Comparison of ENCODE assay signal across 8 mouse cellular contexts in genomic region chr11:120349371-120349985, GRCm38 (mm10). TPM values are rescaled to one million over a fixed set of nuclear protein-coding genes. Genes with fewer than 3 reads are reported as not detected.
DNase-seq lines count a peak whose midpoint lies in the region; ATAC-seq and TF ChIP-seq lines count a peak whose summit lies in the region.

No protein-coding gene starts in this region.

- ATAC-seq in intestine, postnatal 0 days, result peak; percentile 2
- ATAC-seq in liver, postnatal 0 days, result peak; percentile 0; the same call in 1 of the 2 replicates
- ATAC-seq in stomach, postnatal 0 days (ENCODE audit: low FRiP score, low TSS enrichment), result peak; percentile 5

- no peak for TF ChIP-seq POLR2A in spleen, adult 2 months (IDR thresholded peaks at IDR 0.05; ENCODE audit: low read depth, low read length)

- peak overlapping the region; percentile 100 for H3K9ac ChIP-seq in intestine, postnatal 0 days (ENCODE audit: low read depth, low read length)
- peak overlapping the region; percentile 94 for H3K9ac ChIP-seq in liver, postnatal 0 days (replicated peaks)
- H3K9ac ChIP-seq in stomach, postnatal 0 days (ENCODE audit: low read length), result peak overlapping the region; percentile 100

- H3K27me3 ChIP-seq in spleen, adult 2 months (ENCODE audit: control insufficient read depth, insufficient read depth, low read length), result no peaks in the 10 kb centered on the region
- no peaks in the 10 kb centered on the region for H3K27me3 ChIP-seq in intestine, postnatal 0 days (replicated peaks; ENCODE audit: control insufficient read depth, insufficient read depth, low read length)
- no peaks in the 10 kb centered on the region for H3K27me3 ChIP-seq in liver, postnatal 0 days (ENCODE audit: insufficient read depth, low read length)
- no peaks in the 10 kb centered on the region for H3K27me3 ChIP-seq in stomach, postnatal 0 days (ENCODE audit: control insufficient read depth, insufficient read depth, low read length)

- DNase-seq in spleen, adult 2 months (ENCODE audit: low read depth in 1 of 2, low spot score in 2 of 2), result peak; percentile 26 to 41
- DNase-seq in spleen, adult 12 weeks (ENCODE audit: low spot score), result no peak
- DNase-seq in gastrocnemius, postnatal 14 days, result peak; percentile 33
- peak; percentile 56 for DNase-seq in liver, postnatal 0 days
- no peak for DNase-seq in stomach, postnatal 0 days (ENCODE audit: low spot score)
- no peak for DNase-seq in left cerebral cortex, postnatal 4 days

- WGBS in spleen, adult 2 months, result under 1% methylated on average over 16 of the region's 16 CpGs
- 3% methylated on average over 16 of the region's 16 CpGs for WGBS in intestine, postnatal 0 days
- under 1% methylated on average over 16 of the region's 16 CpGs for WGBS in liver, postnatal 0 days (ENCODE audit: insufficient replicate concordance)
- 3% methylated on average over 16 of the region's 16 CpGs for WGBS in stomach, postnatal 0 days

- no peaks in the 10 kb centered on the region; the same call in 1 of the 2 replicates for H3K4me1 ChIP-seq in spleen, adult 2 months (ENCODE audit: control insufficient read depth, insufficient read depth, insufficient read length)
- peaks cover 8% of the 10 kb centered on the region; the same call in 1 of the 2 replicates for H3K4me1 ChIP-seq in brown adipose tissue, adult 24 weeks (ENCODE audit: control insufficient read depth, insufficient read depth, insufficient read length, low read length)
- H3K4me1 ChIP-seq in intestine, postnatal 0 days (replicated peaks; ENCODE audit: control insufficient read depth, insufficient read depth, low read length), result no peaks in the 10 kb centered on the region; the same call in 1 of the 2 replicates
- H3K4me1 ChIP-seq in liver, postnatal 0 days (ENCODE audit: insufficient read depth), result peaks cover 46% of the 10 kb centered on the region
- peaks cover 11% of the 10 kb centered on the region for H3K4me1 ChIP-seq in stomach, postnatal 0 days (replicated peaks; ENCODE audit: control insufficient read depth, insufficient read depth)

- intact Hi-C loops in gastrocnemius, postnatal 14 days (cut with DNase I; ENCODE audit: low total_unique reads), result no loop called here
- intact Hi-C loops in left cerebral cortex, postnatal 4 days (cut with DNase I), result loop anchor here (5.0 kb wide), 1 partner anchor 112 kb away; no protein-coding TSS in a partner anchor

- peak overlapping the region; percentile 80 for H3K4me3 ChIP-seq in spleen, adult 2 months (ENCODE audit: extremely low read depth, insufficient read depth, insufficient read length)
- H3K4me3 ChIP-seq in brown adipose tissue, adult 24 weeks (ENCODE audit: insufficient read depth, low read depth, low read length), result peak overlapping the region; percentile 99
- peak overlapping the region; percentile 91 for H3K4me3 ChIP-seq in intestine, postnatal 0 days (ENCODE audit: low read depth, low read length)
- H3K4me3 ChIP-seq in liver, postnatal 0 days (ENCODE audit: low read depth, low read length), result peak overlapping the region; percentile 80
- H3K4me3 ChIP-seq in stomach, postnatal 0 days (ENCODE audit: low read depth, low read length), result peak overlapping the region; percentile 99

- H3K27ac ChIP-seq in spleen, adult 2 months (ENCODE audit: insufficient read depth, low read length), result peak overlapping the region; percentile 93
- H3K27ac ChIP-seq in brown adipose tissue, adult 24 weeks (replicated peaks; ENCODE audit: low read depth, low read length), result peak overlapping the region; percentile 100
- H3K27ac ChIP-seq in intestine, postnatal 0 days (ENCODE audit: low read depth, low read length), result peak overlapping the region; percentile 99
- peak overlapping the region; percentile 99 for H3K27ac ChIP-seq in liver, postnatal 0 days (ENCODE audit: low read depth)
- H3K27ac ChIP-seq in stomach, postnatal 0 days (replicated peaks), result peak overlapping the region; percentile 100

- peaks cover 13% of the 10 kb centered on the region for H3K36me3 ChIP-seq in spleen, adult 2 months (ENCODE audit: control insufficient read depth, insufficient read depth, low read length)
- peaks cover 14% of the 10 kb centered on the region for H3K36me3 ChIP-seq in intestine, postnatal 0 days (ENCODE audit: control insufficient read depth, insufficient read depth)
- H3K36me3 ChIP-seq in liver, postnatal 0 days (replicated peaks; ENCODE audit: insufficient read depth, low read length), result peaks cover 10% of the 10 kb centered on the region
- H3K36me3 ChIP-seq in stomach, postnatal 0 days (ENCODE audit: control insufficient read depth, insufficient read depth, low read length), result peaks cover 5% of the 10 kb centered on the region

- no peak for TF ChIP-seq EP300 in liver, postnatal 0 days (IDR thresholded peaks at IDR 0.05; ENCODE audit: low read depth)
- TF ChIP-seq EP300 in stomach, postnatal 0 days (optimal IDR thresholded peaks at IDR 0.05), result no peak

- TF ChIP-seq CTCF in spleen, adult 2 months (IDR thresholded peaks at IDR 0.05; ENCODE audit: extremely low read depth, insufficient read depth, insufficient read length, insufficient replicate concordance), result no peak
- no peak for TF ChIP-seq CTCF in intestine, postnatal 0 days (IDR thresholded peaks at IDR 0.05; ENCODE audit: low read depth)
- TF ChIP-seq CTCF in liver, postnatal 0 days (IDR thresholded peaks at IDR 0.05; ENCODE audit: low read depth), result no peak
- no peak for TF ChIP-seq CTCF in stomach, postnatal 0 days (IDR thresholded peaks at IDR 0.05; ENCODE audit: low read depth)

- H3K9me3 ChIP-seq in intestine, postnatal 0 days (ENCODE audit: control insufficient read depth), result no peaks in the 10 kb centered on the region
- H3K9me3 ChIP-seq in liver, postnatal 0 days (ENCODE audit: low read length), result no peaks in the 10 kb centered on the region
- H3K9me3 ChIP-seq in stomach, postnatal 0 days (ENCODE audit: control insufficient read depth, low read length), result no peaks in the 10 kb centered on the region

- H3K4me2 ChIP-seq in intestine, postnatal 0 days (replicated peaks; ENCODE audit: low read depth), result peak overlapping the region; percentile 80
- peak overlapping the region; percentile 99 for H3K4me2 ChIP-seq in liver, postnatal 0 days (ENCODE audit: low read depth, low read length)
- H3K4me2 ChIP-seq in stomach, postnatal 0 days (replicated peaks; ENCODE audit: low read depth), result peak overlapping the region; percentile 84

RNA-seq across cellular contexts. Expression of gene Actg1, which starts 1.1 kb away (rescaled TPM):
- 951 and 978 TPM in 2 replicates for polyA plus RNA-seq in spleen, adult 2 months (2012; rRNA removed)
- polyA plus RNA-seq in brown adipose tissue, adult 24 weeks (2012; ENCODE audit: insufficient read depth, insufficient read length, missing spikeins), result 325 and 418 TPM in 2 replicates
- total RNA-seq in gastrocnemius, postnatal 14 days (2021), result 100 to 1,000 TPM; 308 to 391 TPM
- 1,513 and 1,605 TPM in 2 replicates for polyA plus RNA-seq in intestine, postnatal 0 days (2015; fragmentation: Nextera tagmentation; extraction: Ambion mirVana)
- 463 and 498 TPM in 2 replicates for polyA plus RNA-seq in liver, postnatal 0 days (2015; fragmentation: Nextera tagmentation; extraction: Ambion mirVana)
- polyA plus RNA-seq in stomach, postnatal 0 days (2015; fragmentation: Nextera tagmentation; extraction: Ambion mirVana), result 2,268 and 2,377 TPM in 2 replicates
- 1,000 to 10,000 TPM; 3,514 to 3,537 TPM for total RNA-seq in left cerebral cortex, postnatal 4 days (2021)

RNA-seq across cellular contexts. Expression of gene Fscn2, which starts 11.9 kb away (rescaled TPM):
- polyA plus RNA-seq in spleen, adult 2 months (2012; rRNA removed), result 0.08 TPM in 1 of 2 replicates, not detected in the other
- not detected in 2 replicates for polyA plus RNA-seq in brown adipose tissue, adult 24 weeks (2012; ENCODE audit: insufficient read depth, insufficient read length, missing spikeins)
- under 1 TPM; 0.16 to 0.39 TPM for total RNA-seq in gastrocnemius, postnatal 14 days (2021)
- polyA plus RNA-seq in intestine, postnatal 0 days (2015; fragmentation: Nextera tagmentation; extraction: Ambion mirVana), result 0.14 and 0.16 TPM in 2 replicates
- not detected in 2 replicates for polyA plus RNA-seq in liver, postnatal 0 days (2015; fragmentation: Nextera tagmentation; extraction: Ambion mirVana)
- polyA plus RNA-seq in stomach, postnatal 0 days (2015; fragmentation: Nextera tagmentation; extraction: Ambion mirVana), result 0.41 and 0.47 TPM in 2 replicates
- total RNA-seq in left cerebral cortex, postnatal 4 days (2021), result under 1 TPM; 0.42 to 0.44 TPM

RNA-seq across cellular contexts. Expression of gene Faap100, which starts 29.1 kb away (rescaled TPM):
- polyA plus RNA-seq in spleen, adult 2 months (2012; rRNA removed), result 36.5 and 53.8 TPM in 2 replicates
- polyA plus RNA-seq in brown adipose tissue, adult 24 weeks (2012; ENCODE audit: insufficient read depth, insufficient read length, missing spikeins), result 6.2 and 7.3 TPM in 2 replicates
- 10 to 100 TPM; 11.2 to 16.0 TPM for total RNA-seq in gastrocnemius, postnatal 14 days (2021)
- polyA plus RNA-seq in intestine, postnatal 0 days (2015; fragmentation: Nextera tagmentation; extraction: Ambion mirVana), result 9.7 and 11.7 TPM in 2 replicates
- polyA plus RNA-seq in liver, postnatal 0 days (2015; fragmentation: Nextera tagmentation; extraction: Ambion mirVana), result 5.5 and 5.8 TPM in 2 replicates
- polyA plus RNA-seq in stomach, postnatal 0 days (2015; fragmentation: Nextera tagmentation; extraction: Ambion mirVana), result 14.3 and 15.3 TPM in 2 replicates
- 100 to 1,000 TPM in 1 of 2 experiments, 10 to 100 TPM in 1; 94.5 to 100 TPM for total RNA-seq in left cerebral cortex, postnatal 4 days (2021)

Comparison
In these comparisons a context has a peak if more than half of its experiments do, and no peak if none do; other contexts are left out.
1. DNase-seq: peak in spleen, adult 2 months (2 of 2), gastrocnemius, postnatal 14 days (single experiment) and liver, postnatal 0 days (single experiment); none in spleen, adult 12 weeks (single experiment), stomach, postnatal 0 days (single experiment) and left cerebral cortex, postnatal 4 days (single experiment).
2. Peak in every context shown above with its lines, with median percentiles within 50 percentile points of each other: H3K27ac ChIP-seq, H3K4me3 ChIP-seq, ATAC-seq, H3K4me2 ChIP-seq and H3K9ac ChIP-seq.